Comparison of ENCODE assay signal across 9 mouse cellular contexts in the genomic region with DNA sequence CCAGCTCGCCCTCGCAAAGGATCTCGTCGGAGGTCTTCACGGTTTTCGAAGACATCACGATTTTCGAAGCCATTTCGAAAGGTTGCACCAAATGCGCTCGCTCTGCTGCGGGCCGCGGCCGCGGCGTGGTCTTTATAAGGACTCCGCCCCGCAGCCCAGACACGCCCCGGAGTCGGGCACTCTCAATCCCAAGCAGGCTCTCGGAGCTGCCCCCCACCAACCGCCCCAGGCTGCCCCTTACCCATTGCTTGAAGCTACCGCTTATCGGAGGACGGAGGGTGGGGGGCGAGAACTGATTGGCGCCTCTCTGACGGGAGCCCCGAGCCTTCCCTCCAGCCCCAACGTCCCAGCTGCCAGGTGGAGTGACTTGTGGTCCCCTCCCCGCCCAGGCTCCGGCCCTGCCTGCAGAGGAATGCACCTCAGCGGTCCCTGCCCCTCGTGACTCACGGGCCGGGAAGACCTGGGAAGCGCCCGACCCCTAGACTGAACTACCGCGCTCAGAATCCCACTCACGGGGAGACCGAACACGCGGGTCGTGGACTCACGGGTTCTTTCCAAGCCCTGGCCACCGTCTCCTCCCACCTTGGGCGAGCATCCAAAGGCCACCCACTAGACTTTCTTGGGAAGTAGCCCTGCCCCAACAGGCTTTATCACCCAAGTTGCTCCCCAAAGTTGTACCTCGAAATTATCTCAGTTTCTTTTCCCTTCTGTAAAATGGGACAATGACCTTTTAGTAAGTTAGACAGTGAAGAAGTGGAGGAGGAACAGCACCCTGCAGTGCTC. TPM values are rescaled to one million over a fixed set of nuclear protein-coding genes. Genes with fewer than 3 reads are reported as not detected.
DNase-seq lines count a peak whose midpoint lies in the region; TF ChIP-seq lines count a peak whose summit lies in the region.
"Had no signal": no experiment of that assay in that cellular context is flagged by ENCODE, and none has a peak within 500 bp of the region (broad histone marks: within the 10 kb centered on the region; RNA-seq: fewer than 3 reads in every experiment).

A gene (minus strand): TSS at position 733 of the 783 bp plus-strand sequence.

- 3% methylated on average over 51 of the region's 51 CpGs for WGBS in limb, embryonic 10.5 days

- peak within 1 kb of the TSS; percentile 55 for H3K4me3 ChIP-seq in limb, embryonic 10.5 days

- H3K27me3 ChIP-seq in limb, embryonic 10.5 days (ENCODE audit: low read depth, poor library complexity, severe bottlenecking): peaks cover 67% of the 10 kb centered on the region

- no peaks in the 10 kb centered on the region for H3K9me3 ChIP-seq in limb, embryonic 10.5 days (replicated peaks)

- no peak for TF ChIP-seq CTCF in brain, embryonic 14.5 days (IDR thresholded peaks at IDR 0.05; ENCODE audit: borderline replicate concordance, extremely low read depth, insufficient read depth, insufficient read length)

- H3K27ac ChIP-seq in limb, embryonic 10.5 days: peak within 1 kb of the TSS; percentile 67

- H3K36me3 ChIP-seq in limb, embryonic 10.5 days: no peaks in the 10 kb centered on the region

- no peak for TF ChIP-seq POLR2A in brain, embryonic 14.5 days (IDR thresholded peaks at IDR 0.05; ENCODE audit: borderline replicate concordance, extremely low read depth, insufficient read depth, insufficient read length, poor library complexity, severe bottlenecking)

- DNase-seq in adrenal gland, adult 18-20 months (ENCODE audit: low spot score in 2 of 2): peak; percentile 26 to 33
- no peak for DNase-seq in adrenal gland, postnatal 4 days (ENCODE audit: low spot score in 2 of 2)
- DNase-seq in brain, embryonic 14.5 days (ENCODE audit: low read depth): peak; percentile 5
- DNase-seq in heart, postnatal 4 days: peak; percentile 23
- DNase-seq in limb, embryonic 10.5 days (ENCODE audit: low spot score): no peak
- peak; percentile 29 for DNase-seq in mesoderm, embryonic 11.5 days (ENCODE audit: low read depth, low spot score)
- DNase-seq in spleen, adult 12 weeks (ENCODE audit: low spot score): no peak
- DNase-seq in cerebellum, adult 18-20 months: no peak

- peaks cover 17% of the 10 kb centered on the region for H3K4me1 ChIP-seq in limb, embryonic 10.5 days

RNA-seq across cellular contexts. Expression of the gene that starts here (rescaled TPM):
- 1 to 10 TPM in 1 of 2 experiments, under 1 TPM in 1; 0.45 to 2.8 TPM for total RNA-seq in adrenal gland, adult 18-20 months (2021)
- 1 to 10 TPM; 2.9 to 5.6 TPM for total RNA-seq in adrenal gland, postnatal 4 days (2021)
- polyA plus RNA-seq in brain, embryonic 14.5 days (2012; rRNA removed): 0.78 and 0.88 TPM in 2 replicates
- not detected for total RNA-seq in heart, postnatal 4 days (2021)
- 2.6 and 3.1 TPM in 2 replicates for polyA plus RNA-seq in limb, embryonic 10.5 days (2016; fragmentation: Nextera tagmentation; extraction: Ambion mirVana)
- total RNA-seq: left cerebral cortex, postnatal 10 days had no signal

Comparison
In these comparisons a context has a peak if more than half of its experiments do, and no peak if none do; other contexts are left out.
1. DNase-seq: peak in adrenal gland, adult 18-20 months (2 of 2) and mesoderm, embryonic 11.5 days (single experiment); none in adrenal gland, postnatal 4 days (0 of 2), limb, embryonic 10.5 days (single experiment), spleen, adult 12 weeks (single experiment) and cerebellum, adult 18-20 months (0 of 2).
2. Peak in DNase-seq in brain, embryonic 14.5 days; RNA of the gene not detected or under 1 TPM.
3. Peak in DNase-seq in heart, postnatal 4 days; RNA of the gene not detected or under 1 TPM.